16 mouse cellular contexts compared by ENCODE assay signal in the genomic region with DNA sequence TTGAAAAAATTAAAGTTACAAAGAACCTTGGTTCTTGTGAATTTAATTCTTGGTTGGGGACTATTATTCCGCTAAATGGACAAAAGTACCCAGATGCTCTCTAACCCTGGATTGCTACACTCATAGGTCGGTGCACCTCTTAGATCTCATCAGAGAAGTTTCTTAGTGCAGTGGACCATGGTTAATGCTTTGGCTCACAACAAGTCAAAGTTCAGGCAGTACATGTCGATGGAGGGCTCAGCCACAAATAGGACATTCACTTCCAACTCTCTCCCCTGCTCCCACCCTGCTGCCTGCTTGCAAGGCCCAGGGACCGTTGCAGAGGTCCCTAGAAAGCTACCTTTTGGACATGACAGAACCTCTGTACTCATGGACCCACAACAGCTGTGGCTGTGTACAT.
DNase-seq lines count a peak whose midpoint lies in the region; ATAC-seq and TF ChIP-seq lines count a peak whose summit lies in the region.
"Had no signal": no experiment of that assay in that cellular context is flagged by ENCODE, and none has a peak within 500 bp of the region (broad histone marks: within the 10 kb centered on the region; RNA-seq: fewer than 3 reads in every experiment).

No protein-coding gene starts in this region.

- peaks cover 4% of the 10 kb centered on the region; the same call in 1 of the 2 replicates for H3K79me2 ChIP-seq in liver, adult 2 months (ENCODE audit: control insufficient read depth, insufficient read depth, low read length)

- no peak for TF ChIP-seq POLR2A in liver, adult 2 months (IDR thresholded peaks at IDR 0.05; ENCODE audit: extremely low read depth, insufficient read depth, low read length)

- 57% methylated on average over 4 of the region's 4 CpGs for WGBS in liver, adult 2 months
- WGBS in liver, embryonic 11.5 days = 87% methylated on average over 4 of the region's 4 CpGs

- no peak overlapping the region for H3K4me3 ChIP-seq in liver, adult 2 months (ENCODE audit: insufficient read depth, low read depth, low read length)
- no peak overlapping the region for H3K4me3 ChIP-seq in liver, embryonic 11.5 days (ENCODE audit: low read depth, low read length)
- H3K4me3 ChIP-seq: forebrain, embryonic 10.5 days; forebrain, embryonic 13.5 days; hindbrain, embryonic 12.5 days had no signal

- no peak overlapping the region for H3K4me2 ChIP-seq in liver, embryonic 11.5 days
- H3K4me2 ChIP-seq: forebrain, embryonic 13.5 days; heart, embryonic 11.5 days; hindbrain, embryonic 12.5 days had no signal

- peaks cover 8% of the 10 kb centered on the region for H3K36me3 ChIP-seq in liver, adult 2 months (ENCODE audit: control insufficient read depth, insufficient read depth, low read length)
- H3K36me3 ChIP-seq in liver, embryonic 11.5 days (ENCODE audit: control insufficient read depth, insufficient read depth, low read length) = no peaks in the 10 kb centered on the region
- H3K36me3 ChIP-seq: forebrain, embryonic 10.5 days; hindbrain, embryonic 12.5 days had no signal

- ATAC-seq in liver, embryonic 11.5 days (replicated peaks; ENCODE audit: low FRiP score) = no peak
- ATAC-seq: activated CD4-positive, CD25-positive, alpha-beta regulatory T cell, adult 4 months; forebrain, embryonic 13.5 days; forebrain, embryonic 16.5 days had no signal

- peak; percentile 51 for DNase-seq in kidney, adult 11 months
- no peak for DNase-seq in kidney, adult 18-20 months
- peak; percentile 58 for DNase-seq in liver, adult 2 months (ENCODE audit: extremely low read depth, low read depth, low spot score)
- DNase-seq in liver, embryonic 11.5 days (ENCODE audit: low spot score) = no peak
- DNase-seq in kidney, postnatal 14 days = peak; percentile 39
- DNase-seq in left cerebral cortex, postnatal 4 days = no peak
- DNase-seq in left cerebral cortex, postnatal 25 days (ENCODE audit: low spot score in 2 of 2) = no peak
- no peak for DNase-seq in layer of hippocampus, adult 9-10 months (ENCODE audit: low spot score)
- DNase-seq: cerebellum, adult 11-12 months; cerebellum, adult 8-10 months had no signal

- H3K27ac ChIP-seq in liver, adult 2 months (replicated peaks; ENCODE audit: insufficient read depth, low read depth, low read length) = no peak overlapping the region
- H3K27ac ChIP-seq in liver, embryonic 11.5 days (ENCODE audit: low read depth, low read length) = no peak overlapping the region
- H3K27ac ChIP-seq: forebrain, embryonic 10.5 days; forebrain, embryonic 13.5 days; hindbrain, embryonic 12.5 days had no signal

- no peaks in the 10 kb centered on the region; the same call in 1 of the 2 replicates for H3K9me3 ChIP-seq in liver, embryonic 11.5 days (ENCODE audit: control insufficient read depth, low read length)
- H3K9me3 ChIP-seq: forebrain, embryonic 10.5 days; forebrain, embryonic 13.5 days; hindbrain, embryonic 12.5 days had no signal

- intact Hi-C loops in left cerebral cortex, postnatal 4 days (cut with DNase I) = no loop called here
- intact Hi-C loops in left cerebral cortex, postnatal 25 days (cut with DNase I) = no loop called here

- no peaks in the 10 kb centered on the region for H3K27me3 ChIP-seq in liver, adult 2 months (ENCODE audit: control insufficient read depth, insufficient read depth, low read length)
- H3K27me3 ChIP-seq in liver, embryonic 11.5 days (replicated peaks; ENCODE audit: control insufficient read depth, insufficient read depth, low read length) = no peaks in the 10 kb centered on the region
- H3K27me3 ChIP-seq: forebrain, embryonic 13.5 days; hindbrain, embryonic 12.5 days had no signal

- TF ChIP-seq CTCF in liver, adult 2 months (IDR thresholded peaks at IDR 0.05; ENCODE audit: low read depth, low read length) = no peak

- no peak overlapping the region for H3K9ac ChIP-seq in liver, adult 2 months (ENCODE audit: low read depth, low read length)
- no peak overlapping the region for H3K9ac ChIP-seq in liver, embryonic 11.5 days (ENCODE audit: low read depth, low read length)
- H3K9ac ChIP-seq: forebrain, embryonic 13.5 days; hindbrain, embryonic 12.5 days had no signal

- peaks cover 6% of the 10 kb centered on the region for H3K4me1 ChIP-seq in liver, adult 2 months (ENCODE audit: control insufficient read depth, insufficient read depth, low read length)
- H3K4me1 ChIP-seq in liver, embryonic 11.5 days (replicated peaks; ENCODE audit: control insufficient read depth, insufficient read depth, low read length) = 0 out of 2 replicates have a peak, but pooled peaks cover 2% of the 10 kb centered on the region
- H3K4me1 ChIP-seq: forebrain, embryonic 10.5 days; forebrain, embryonic 13.5 days; hindbrain, embryonic 12.5 days had no signal

Comparison
In these comparisons a context has a peak if more than half of its experiments do, and no peak if none do; other contexts are left out.
1. DNase-seq: peak in kidney, adult 11 months (single experiment), liver, adult 2 months (single experiment) and kidney, postnatal 14 days (single experiment); none in kidney, adult 18-20 months (single experiment), liver, embryonic 11.5 days (single experiment), left cerebral cortex, postnatal 4 days (single experiment), left cerebral cortex, postnatal 25 days (0 of 2) and layer of hippocampus, adult 9-10 months (single experiment).